Mouse (Mus musculus): ENCODE measurements around the gene Ebf4. TPM values are rescaled to one million over a fixed set of nuclear protein-coding genes. Genes with fewer than 3 reads are reported as not detected.

Ebf4 gene
- total and polyA plus RNA-seq, 3 experiments: 0.37 to 1.0 (median 0.41) TPM

- Histone ChIP-seq H3K4me3 (no peak overlapping the region), H3K79me2 (replicated peaks; ENCODE audit: control insufficient read depth, insufficient read depth, low read length) (no peaks in the 10 kb centered on the region), H3K27ac (no peak overlapping the region), H3K36me3 (ENCODE audit: control insufficient read depth, insufficient read depth, low read length) (no peaks in the 10 kb centered on the region), H3K9ac (ENCODE audit: low read depth, low read length) (no peak overlapping the region), H3K4me1 (ENCODE audit: control insufficient read depth, insufficient read depth, low read length) (no peaks in the 10 kb centered on the region), H3K27me3 (ENCODE audit: control insufficient read depth, insufficient read depth, low read length) (no peaks in the 10 kb centered on the region)
- TF ChIP-seq CTCF (IDR thresholded peaks at IDR 0.05) (peak; percentile 40), POLR2A (IDR thresholded peaks at IDR 0.05; ENCODE audit: insufficient read depth, low read depth, low read length) (no peak)
- DNase-seq: no peak
- intact Hi-C loops (cut with DNase I): no loop called here
- 78% methylated on average over 6 of the region's 6 CpGs for WGBS
Measured at GRCm38 (mm10) chr2:130414094-130414856, 119.3 kb downstream of the Ebf4 start.

Other genes with a start within 250 kb of the Ebf4 start
- not detected for gene Tgm6, start 182.8 kb upstream of the Ebf4 start, total RNA-seq (2021)
- not detected in 2 replicates for gene Tgm6, start 182.8 kb upstream of the Ebf4 start, polyA plus RNA-seq (2012; rRNA removed)
- gene Snrpb, start 115.8 kb upstream of the Ebf4 start, total RNA-seq (2021): 100 to 1,000 TPM; 124 to 141 TPM
- 110 and 135 TPM in 2 replicates for gene Snrpb, start 115.8 kb upstream of the Ebf4 start, polyA plus RNA-seq (2012; rRNA removed)
- not detected for gene Tmc2, start 100.0 kb upstream of the Ebf4 start, total RNA-seq (2021)
- not detected in 2 replicates for gene Tmc2, start 100.0 kb upstream of the Ebf4 start, polyA plus RNA-seq (2012; rRNA removed)
- 10 to 100 TPM; 28.7 to 29.7 TPM for gene Nop56, start 20.7 kb upstream of the Ebf4 start, total RNA-seq (2021)
- 27.2 and 47.5 TPM in 2 replicates for gene Nop56, start 20.7 kb upstream of the Ebf4 start, polyA plus RNA-seq (2012; rRNA removed)
- 100 to 1,000 TPM; 709 to 817 TPM for gene Idh3b, start 10.6 kb upstream of the Ebf4 start, total RNA-seq (2021)
- 893 and 1,229 TPM in 2 replicates for gene Idh3b, start 10.6 kb upstream of the Ebf4 start, polyA plus RNA-seq (2012; rRNA removed)
- 1 to 10 TPM; 1.9 to 3.3 TPM for gene Cpxm1, start 102.4 kb downstream of the Ebf4 start, total RNA-seq (2021)
- 8.2 and 9.4 TPM in 2 replicates for gene Cpxm1, start 102.4 kb downstream of the Ebf4 start, polyA plus RNA-seq (2012; rRNA removed)
- not detected for gene Gm28372, start 110.1 kb downstream of the Ebf4 start, total RNA-seq (2021)
- gene Gm28372, start 110.1 kb downstream of the Ebf4 start, polyA plus RNA-seq (2012; rRNA removed): not detected in 2 replicates
- not detected for gene 1700020A23Rik, start 110.1 kb downstream of the Ebf4 start, total RNA-seq (2021)
- 0.26 TPM in 1 of 2 replicates, not detected in the other for gene 1700020A23Rik, start 110.1 kb downstream of the Ebf4 start, polyA plus RNA-seq (2012; rRNA removed)
- gene Tmem239, start 111.3 kb downstream of the Ebf4 start, total RNA-seq (2021): not detected
- not detected in 2 replicates for gene Tmem239, start 111.3 kb downstream of the Ebf4 start, polyA plus RNA-seq (2012; rRNA removed)
- 10 to 100 TPM; 26.3 to 26.9 TPM for gene Vps16, start 129.2 kb downstream of the Ebf4 start, total RNA-seq (2021)
- gene Vps16, start 129.2 kb downstream of the Ebf4 start, polyA plus RNA-seq (2012; rRNA removed): 32.9 and 46.7 TPM in 2 replicates
- gene Pced1a, start 129.5 kb downstream of the Ebf4 start, total RNA-seq (2021): 1 to 10 TPM; 5.5 TPM
- gene Pced1a, start 129.5 kb downstream of the Ebf4 start, polyA plus RNA-seq (2012; rRNA removed): 12.7 and 14.5 TPM in 2 replicates
- 10 to 100 TPM; 44.0 to 46.0 TPM for gene Ptpra, start 155.1 kb downstream of the Ebf4 start, total RNA-seq (2021)
- gene Ptpra, start 155.1 kb downstream of the Ebf4 start, polyA plus RNA-seq (2012; rRNA removed): 27.8 and 37.0 TPM in 2 replicates

Data from heart, adult 2 months (tissue).